Mouse (Mus musculus): ENCODE results near the gene 4921507P07Rik. TPM values are rescaled to one million over a fixed set of nuclear protein-coding genes. Genes with fewer than 3 reads are reported as not detected.
"Not testable (repeated sequence)": the region's sequence is repeated elsewhere in the genome, so short reads cannot be mapped to it uniquely, and the experiment has no call there.

Gene 4921507P07Rik
- polyA plus RNA-seq, 1 experiment: 0.04 TPM

GRCm38 (mm10) chr6:50562421-50562820, 34.0 kb downstream of the 4921507P07Rik start:
- 84% methylated on average over 4 of the region's 4 CpGs for WGBS
- DNase-seq (ENCODE audit: low read depth, low spot score): no peak

GRCm38 (mm10) chr6:50560776-50561175, 35.7 kb downstream of the 4921507P07Rik start:
- WGBS: 79% methylated on average over 1 of the region's 1 CpGs
- no peak for DNase-seq (ENCODE audit: low read depth, low spot score)

GRCm38 (mm10) chr6:50558877-50559276, 37.6 kb downstream of the 4921507P07Rik start:
- 85% methylated on average over 4 of the region's 4 CpGs for WGBS
- no peak for DNase-seq (ENCODE audit: low read depth, low spot score)

- no peak for DNase-seq (ENCODE audit: low read depth, low spot score)
- 86% methylated on average over 6 of the region's 6 CpGs for WGBS
These were observed 38.9 kb downstream of the 4921507P07Rik start for GRCm38 (mm10) chr6:50557566-50557965.

- not testable (repeated sequence) for DNase-seq (ENCODE audit: low read depth, low spot score)
- WGBS: 29% methylated on average over 2 of the region's 2 CpGs
These were observed 42.2 kb downstream of the 4921507P07Rik start for GRCm38 (mm10) chr6:50554223-50554622.

- 34% methylated on average over 5 of the region's 5 CpGs for WGBS
These were observed 43.4 kb downstream of the 4921507P07Rik start for GRCm38 (mm10) chr6:50552881-50553518.

GRCm38 (mm10) chr6:50549791-50550190, 46.6 kb downstream of the 4921507P07Rik start:
- 83% methylated on average over 7 of the region's 7 CpGs for WGBS
- no peak for DNase-seq (ENCODE audit: low read depth, low spot score)

More at GRCm38 (mm10) chr6:50552881-50553518, 43.4 kb downstream of the 4921507P07Rik start:
- DNase-seq (ENCODE audit: low read depth, low spot score): no peak

- DNase-seq (ENCODE audit: low read depth, low spot score): no peak
- WGBS: 73% methylated on average over 5 of the region's 5 CpGs
These were observed 47.4 kb downstream of the 4921507P07Rik start for GRCm38 (mm10) chr6:50549051-50549450.

- DNase-seq (ENCODE audit: low read depth, low spot score): no peak
- 13% methylated on average over 10 of the region's 10 CpGs for WGBS
These were observed 50.9 kb downstream of the 4921507P07Rik start for GRCm38 (mm10) chr6:50545412-50546043.

- 94% methylated on average over 1 of the region's 1 CpGs for WGBS
- DNase-seq (ENCODE audit: low read depth, low spot score): no peak
These were observed 53.9 kb downstream of the 4921507P07Rik start for GRCm38 (mm10) chr6:50542535-50542934.

- 48% methylated on average over 1 of the region's 1 CpGs for WGBS
- no peak for DNase-seq (ENCODE audit: low read depth, low spot score)
These were observed 56.8 kb downstream of the 4921507P07Rik start for GRCm38 (mm10) chr6:50539641-50540040.

- no peak for DNase-seq (ENCODE audit: low read depth, low spot score)
- WGBS: 7% methylated on average over 7 of the region's 7 CpGs
These were observed 60.0 kb downstream of the 4921507P07Rik start for GRCm38 (mm10) chr6:50536461-50536892.

GRCm38 (mm10) chr6:50535346-50535745, 61.1 kb downstream of the 4921507P07Rik start:
- DNase-seq (ENCODE audit: low read depth, low spot score): no peak
- WGBS: 91% methylated on average over 3 of the region's 3 CpGs

GRCm38 (mm10) chr6:50531920-50532319, 64.5 kb downstream of the 4921507P07Rik start:
- no peak for DNase-seq (ENCODE audit: low read depth, low spot score)
- 83% methylated on average over 8 of the region's 8 CpGs for WGBS

GRCm38 (mm10) chr6:50531003-50531402, 65.4 kb downstream of the 4921507P07Rik start:
- no peak for DNase-seq (ENCODE audit: low read depth, low spot score)
- 81% methylated on average over 3 of the region's 3 CpGs for WGBS

GRCm38 (mm10) chr6:50529194-50529593, 67.2 kb downstream of the 4921507P07Rik start:
- no peak for DNase-seq (ENCODE audit: low read depth, low spot score)
- 82% methylated on average over 11 of the region's 11 CpGs for WGBS

- WGBS: 76% methylated on average over 9 of the region's 9 CpGs
These were observed 69.0 kb downstream of the 4921507P07Rik start for GRCm38 (mm10) chr6:50527416-50527815.

GRCm38 (mm10) chr6:50526597-50527024, 69.8 kb downstream of the 4921507P07Rik start:
- DNase-seq (ENCODE audit: low read depth, low spot score): no peak
- 26% methylated on average over 7 of the region's 7 CpGs for WGBS

More at GRCm38 (mm10) chr6:50527416-50527815, 69.0 kb downstream of the 4921507P07Rik start:
- DNase-seq (ENCODE audit: low read depth, low spot score): no peak

- 94% methylated on average over 8 of the region's 8 CpGs for WGBS
- DNase-seq (ENCODE audit: low read depth, low spot score): no peak
These were observed 70.6 kb downstream of the 4921507P07Rik start for GRCm38 (mm10) chr6:50525846-50526245.

- DNase-seq (ENCODE audit: low read depth, low spot score): no peak
- WGBS: 49% methylated on average over 10 of the region's 10 CpGs
These were observed 72.1 kb downstream of the 4921507P07Rik start for GRCm38 (mm10) chr6:50524261-50524896.

Measured in large intestine, adult 2 months (tissue).